ENCODE assay signal across 16 mouse cellular contexts in genomic region chr5:30518108-30518507, GRCm38 (mm10). TPM values are rescaled to one million over a fixed set of nuclear protein-coding genes. Genes with fewer than 3 reads are reported as not detected.
DNase-seq lines count a peak whose midpoint lies in the region; ATAC-seq and TF ChIP-seq lines count a peak whose summit lies in the region.
"Had no signal": no experiment of that assay in that cellular context is flagged by ENCODE, and none has a peak within 500 bp of the region (broad histone marks: within the 10 kb centered on the region; RNA-seq: fewer than 3 reads in every experiment).

No protein-coding gene starts in this region.

- no peaks in the 10 kb centered on the region for H3K27me3 ChIP-seq in liver, postnatal 0 days (ENCODE audit: insufficient read depth, low read length)
- H3K27me3 ChIP-seq in stomach, embryonic 16.5 days (ENCODE audit: control insufficient read depth, insufficient read depth, low read length): no peaks in the 10 kb centered on the region
- H3K27me3 ChIP-seq: heart, embryonic 15.5 days had no signal

- H3K9me3 ChIP-seq in liver, postnatal 0 days (ENCODE audit: low read length): no peaks in the 10 kb centered on the region
- no peaks in the 10 kb centered on the region for H3K9me3 ChIP-seq in stomach, embryonic 16.5 days (replicated peaks; ENCODE audit: control insufficient read depth, low read length)
- H3K9me3 ChIP-seq: G1E; heart, embryonic 15.5 days had no signal

- ATAC-seq in liver, postnatal 0 days: no peak; the same call in 1 of the 2 replicates
- ATAC-seq in stomach, embryonic 16.5 days (ENCODE audit: insufficient read depth, low FRiP score): no peak

- peaks cover 6% of the 10 kb centered on the region for H3K4me1 ChIP-seq in liver, postnatal 0 days (ENCODE audit: insufficient read depth)
- H3K4me1 ChIP-seq in stomach, embryonic 16.5 days (ENCODE audit: control insufficient read depth, insufficient read depth, low read length): peaks cover 27% of the 10 kb centered on the region

- 53% methylated on average over 5 of the region's 5 CpGs for WGBS in liver, postnatal 0 days (ENCODE audit: insufficient replicate concordance)
- 32% methylated on average over 5 of the region's 5 CpGs for WGBS in stomach, embryonic 16.5 days

- TF ChIP-seq EP300 in liver, postnatal 0 days (IDR thresholded peaks at IDR 0.05; ENCODE audit: low read depth): no peak

- no peak overlapping the region for H3K4me3 ChIP-seq in liver, postnatal 0 days (ENCODE audit: low read depth, low read length)
- H3K4me3 ChIP-seq in stomach, embryonic 16.5 days (replicated peaks; ENCODE audit: low read length): no peak overlapping the region
- H3K4me3 ChIP-seq in layer of hippocampus, adult 2 months: no peak overlapping the region
- H3K4me3 ChIP-seq: heart, embryonic 15.5 days had no signal

- no peak overlapping the region for H3K4me2 ChIP-seq in liver, postnatal 0 days (ENCODE audit: low read depth, low read length)
- H3K4me2 ChIP-seq in stomach, embryonic 16.5 days (ENCODE audit: low read depth, low read length): no peak overlapping the region
- H3K4me2 ChIP-seq: heart, embryonic 15.5 days had no signal

- H3K36me3 ChIP-seq in liver, postnatal 0 days (replicated peaks; ENCODE audit: insufficient read depth, low read length): no peaks in the 10 kb centered on the region
- no peaks in the 10 kb centered on the region for H3K36me3 ChIP-seq in stomach, embryonic 16.5 days (ENCODE audit: control insufficient read depth, insufficient read depth, low read length)
- H3K36me3 ChIP-seq: G1E; heart, embryonic 15.5 days had no signal

- H3K9ac ChIP-seq in liver, postnatal 0 days (replicated peaks): no peak overlapping the region
- H3K9ac ChIP-seq in stomach, embryonic 16.5 days (ENCODE audit: low read length): peak overlapping the region; percentile 49; the same call in 1 of the 2 replicates
- H3K9ac ChIP-seq: heart, embryonic 15.5 days had no signal

- peak overlapping the region; percentile 49 for H3K27ac ChIP-seq in liver, postnatal 0 days (ENCODE audit: low read depth)
- peak overlapping the region; percentile 71 for H3K27ac ChIP-seq in stomach, embryonic 16.5 days (ENCODE audit: low read length)
- no peak overlapping the region for H3K27ac ChIP-seq in layer of hippocampus, adult 2 months
- H3K27ac ChIP-seq: heart, embryonic 15.5 days had no signal

- peak; percentile 50 for DNase-seq in adrenal gland, adult 2 months
- no peak for DNase-seq in adrenal gland, postnatal 4 days (ENCODE audit: low spot score in 2 of 2)
- peak; percentile 65 for DNase-seq in ovary, adult 18-20 months (ENCODE audit: low spot score)
- DNase-seq in ovary, postnatal 10 days (ENCODE audit: low spot score): no peak
- no peak for DNase-seq in liver, postnatal 0 days
- DNase-seq in frontal cortex, postnatal 14 days (ENCODE audit: low spot score in 2 of 2): no peak
- no peak for DNase-seq in layer of hippocampus, adult 2 months (ENCODE audit: low spot score in 2 of 2)
- DNase-seq: kidney, adult 11 months; right cerebral cortex, postnatal 25 days; thymus, adult 2 months had no signal

- TF ChIP-seq CTCF in liver, postnatal 0 days (IDR thresholded peaks at IDR 0.05; ENCODE audit: low read depth): no peak
- TF ChIP-seq CTCF in layer of hippocampus, adult 2 months (conservative IDR thresholded peaks at IDR 0.05): no peak

RNA-seq across cellular contexts. Expression of gene Cib4, which starts 27.5 kb away (rescaled TPM):
- 1 to 10 TPM in 1 of 2 experiments, under 1 TPM in 1; 0.92 to 2.4 TPM for total RNA-seq in adrenal gland, adult 2 months (2021)
- polyA plus RNA-seq in adrenal gland, adult 2 months (2012; rRNA removed): 1.7 and 3.4 TPM in 2 replicates
- total RNA-seq in adrenal gland, postnatal 4 days (2021): under 1 TPM; 0.53 to 0.99 TPM
- polyA plus RNA-seq in liver, postnatal 0 days (2015; fragmentation: Nextera tagmentation; extraction: Ambion mirVana): not detected in 2 replicates
- polyA plus RNA-seq in stomach, embryonic 16.5 days (2015; fragmentation: Nextera tagmentation; extraction: Ambion mirVana): not detected in 2 replicates
- total RNA-seq in layer of hippocampus, adult 2 months (2021): not detected
- total RNA-seq: G1E; layer of hippocampus, postnatal 14 days had no signal
- polyA plus RNA-seq: G1E; heart, embryonic 15.5 days; neural tube, embryonic 11.5 days; thymus, adult 2 months had no signal

RNA-seq across cellular contexts. Expression of gene 1700001C02Rik, which starts 52.3 kb away (rescaled TPM):
- not detected for total RNA-seq in adrenal gland, adult 2 months (2021)
- not detected in 2 replicates for polyA plus RNA-seq in adrenal gland, adult 2 months (2012; rRNA removed)
- not detected for total RNA-seq in adrenal gland, postnatal 4 days (2021)
- not detected in 2 replicates for polyA plus RNA-seq in liver, postnatal 0 days (2015; fragmentation: Nextera tagmentation; extraction: Ambion mirVana)
- not detected in 2 replicates for polyA plus RNA-seq in stomach, embryonic 16.5 days (2015; fragmentation: Nextera tagmentation; extraction: Ambion mirVana)
- under 1 TPM in 1 of 2 experiments, not detected in 1; 0.90 TPM for total RNA-seq in layer of hippocampus, adult 2 months (2021)
- total RNA-seq: adrenal gland, adult 18-20 months; G1E had no signal
- polyA plus RNA-seq: G1E; heart, embryonic 15.5 days; neural tube, embryonic 11.5 days had no signal

RNA-seq across cellular contexts. Expression of gene Otof, which starts 56.4 kb away (rescaled TPM):
- total RNA-seq in adrenal gland, adult 2 months (2021): under 1 TPM; 0.06 to 0.10 TPM
- polyA plus RNA-seq in adrenal gland, adult 2 months (2012; rRNA removed): 0.42 and 0.43 TPM in 2 replicates
- under 1 TPM; 0.17 to 0.22 TPM for total RNA-seq in adrenal gland, postnatal 4 days (2021)
- not detected in 2 replicates for polyA plus RNA-seq in liver, postnatal 0 days (2015; fragmentation: Nextera tagmentation; extraction: Ambion mirVana)
- 0.30 and 0.46 TPM in 2 replicates for polyA plus RNA-seq in stomach, embryonic 16.5 days (2015; fragmentation: Nextera tagmentation; extraction: Ambion mirVana)
- 1 to 10 TPM; 4.2 to 4.4 TPM for total RNA-seq in layer of hippocampus, adult 2 months (2021)
- polyA plus RNA-seq: G1E had no signal

Comparison
In these comparisons a context has a peak if more than half of its experiments do, and no peak if none do; other contexts are left out.
1. DNase-seq: peak in adrenal gland, adult 2 months (single experiment) and ovary, adult 18-20 months (single experiment); none in adrenal gland, postnatal 4 days (0 of 2), ovary, postnatal 10 days (single experiment), liver, postnatal 0 days (single experiment), frontal cortex, postnatal 14 days (0 of 2) and layer of hippocampus, adult 2 months (0 of 2).
2. RNA of gene Otof, which starts 56.4 kb away (total RNA-seq): 4.2 to 4.4 TPM in layer of hippocampus, adult 2 months; 0.17 to 0.22 TPM in adrenal gland, postnatal 4 days and 0.06 to 0.10 TPM in adrenal gland, adult 2 months; every median in the first group is over 4 times any median in the second.